Mouse (Mus musculus): ENCODE results near the gene Ptger4.

The Ptger4 gene

DNA sequence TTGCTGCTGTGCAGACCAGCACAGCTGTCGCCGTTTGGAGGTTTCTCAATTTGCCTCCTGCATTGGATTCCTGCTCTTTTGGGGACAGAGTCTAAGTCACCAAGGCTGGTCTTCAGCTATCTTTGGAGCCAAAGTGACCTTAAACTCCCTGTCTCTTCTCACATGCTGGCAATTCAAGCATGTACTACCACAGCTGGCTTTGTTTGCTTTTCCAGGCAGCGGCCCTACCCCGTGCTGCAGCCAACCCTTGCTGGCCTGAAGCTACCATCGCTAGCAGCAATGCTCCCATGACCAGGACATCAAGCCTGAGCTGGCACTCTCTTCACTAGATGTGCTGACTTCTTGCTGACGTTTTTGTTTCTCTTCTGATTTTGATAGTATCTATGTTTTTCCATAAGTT, 85.2 kb downstream of the Ptger4 start:
- DNase-seq: no peak

GRCm38 (mm10) chr15:5157386-5157785, 86.6 kb downstream of the Ptger4 start:
- no peak for DNase-seq

Measured in kidney, postnatal 25 days (tissue).